Mouse (Mus musculus): ENCODE data around the gene Fhl1.

Gene Fhl1

GRCm38 (mm10) chrX:56731306-56732201 lies at the start of gene Fhl1:
Gene Fhl1, plus strand, starts transcription at chrX:56731787.
- peak; percentile 26 for DNase-seq (ENCODE audit: low read depth, low spot score)

- no peak for DNase-seq (ENCODE audit: low read depth, low spot score)
These were observed 49.3 kb upstream of the Fhl1 start for GRCm38 (mm10) chrX:56682156-56682720.

DNA sequence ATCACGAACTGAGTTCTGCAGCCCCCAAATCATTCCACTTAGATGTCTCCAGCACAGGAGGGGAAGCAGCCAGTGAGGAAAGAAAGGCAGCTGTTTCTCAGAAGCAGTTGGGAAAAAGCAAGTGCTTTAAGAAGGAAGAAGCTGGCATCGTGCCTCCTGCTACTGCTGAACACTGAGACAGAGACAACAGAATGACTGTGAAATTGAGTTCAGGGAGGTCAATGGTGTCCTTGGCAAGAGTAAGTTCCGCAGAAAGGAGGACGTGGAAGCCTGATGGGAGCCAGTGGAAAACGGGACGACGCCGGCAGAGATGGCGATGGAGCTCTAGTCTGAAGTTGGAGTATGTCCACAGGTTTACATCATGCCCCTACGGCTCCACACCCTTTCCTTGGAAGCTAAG lies 48.1 kb upstream of the Fhl1 start:
- peak; percentile 38 for DNase-seq (ENCODE audit: low read depth, low spot score)

DNA sequence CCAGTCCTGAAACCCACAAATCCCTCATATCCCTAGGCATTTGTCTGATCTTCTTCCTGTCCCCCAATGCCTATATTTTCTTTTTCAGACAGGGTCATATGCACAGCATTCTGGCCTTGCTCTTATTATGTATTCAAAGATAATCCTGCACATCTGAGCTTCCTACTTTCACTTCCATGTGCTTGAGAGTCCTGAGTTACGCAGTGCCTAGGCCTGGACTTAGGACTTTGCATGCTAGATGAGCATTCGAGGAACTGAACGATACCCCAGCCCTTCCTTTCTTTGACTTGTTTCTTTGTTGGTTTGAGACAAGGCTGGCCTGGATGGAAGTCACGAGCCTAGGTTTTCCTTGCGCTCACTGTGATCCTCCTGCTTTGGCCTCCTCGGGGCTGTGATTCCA lies 39.0 kb upstream of the Fhl1 start:
- no peak for DNase-seq (ENCODE audit: low read depth, low spot score)

DNA sequence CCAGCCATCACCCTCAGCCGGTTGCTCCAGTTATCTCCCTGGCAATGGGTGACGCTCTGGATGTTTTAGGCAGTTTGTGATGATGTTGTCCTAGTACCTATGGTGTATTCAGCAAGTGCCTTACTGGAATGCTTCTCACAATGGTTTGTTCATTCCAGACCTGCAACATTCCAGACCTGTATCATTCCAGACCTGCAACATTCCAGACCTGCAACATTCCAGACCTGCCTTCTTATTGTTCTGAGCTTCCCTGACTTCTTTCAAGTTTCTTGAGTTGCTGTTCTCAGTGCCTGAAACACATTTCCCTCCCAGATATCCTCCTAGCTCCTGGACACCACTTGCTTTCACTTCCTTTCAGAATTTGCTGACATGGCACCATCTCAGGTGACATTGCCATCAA lies 37.0 kb upstream of the Fhl1 start:
- no peak for DNase-seq (ENCODE audit: low read depth, low spot score)

DNA sequence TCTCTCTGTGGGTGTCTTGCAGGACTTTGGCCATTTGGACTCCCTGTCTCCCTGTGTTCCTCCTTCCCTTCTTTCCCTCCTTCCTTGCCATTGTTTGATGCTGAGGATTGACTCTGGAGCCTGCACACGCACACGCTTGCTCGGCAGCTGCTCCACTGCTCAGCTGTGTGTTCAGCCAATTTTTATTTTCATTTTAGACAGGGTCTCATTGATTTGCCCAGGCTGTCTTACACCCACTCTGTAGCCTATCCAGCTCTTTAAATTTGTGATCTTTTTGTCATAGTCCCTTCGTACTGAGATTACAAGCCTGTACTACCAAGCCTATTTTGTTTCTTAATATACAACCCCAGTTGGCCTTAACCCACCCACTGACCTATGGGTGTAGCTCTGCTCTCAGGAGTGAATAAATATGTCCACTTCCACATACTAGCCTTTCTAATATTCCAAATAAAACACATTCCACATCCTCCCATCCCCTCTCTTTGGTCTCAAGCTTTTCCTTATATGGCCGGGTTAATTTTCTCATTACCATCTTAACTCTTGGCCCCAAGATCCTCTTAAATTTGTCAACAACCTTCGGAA lies 34.3 kb upstream of the Fhl1 start:
- no peak for DNase-seq (ENCODE audit: low read depth, low spot score)

DNA sequence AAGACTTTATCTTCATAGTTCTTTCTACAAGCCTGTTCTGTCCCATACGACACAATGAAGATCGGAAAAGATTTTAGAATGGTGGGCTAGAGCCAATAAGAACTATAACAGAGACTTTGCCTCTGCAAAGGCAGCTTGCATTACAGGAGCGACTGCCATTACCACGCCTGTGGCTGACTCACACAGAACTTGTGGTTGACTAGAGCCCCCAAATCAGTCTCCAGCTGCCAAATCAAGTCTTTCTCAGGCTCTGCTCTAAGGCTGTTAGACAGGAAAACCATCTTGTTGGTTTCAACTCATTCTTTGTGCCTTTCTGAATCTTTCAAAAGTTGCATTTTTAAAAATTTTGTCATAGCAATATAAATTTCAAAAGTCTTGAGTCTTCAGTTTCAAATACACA lies 33.7 kb upstream of the Fhl1 start:
- DNase-seq (ENCODE audit: low read depth, low spot score): no peak

- no peak for DNase-seq (ENCODE audit: low read depth, low spot score)
These were observed 30.3 kb upstream of the Fhl1 start for GRCm38 (mm10) chrX:56701261-56701660.

- DNase-seq (ENCODE audit: low read depth, low spot score): peak; percentile 5
These were observed 27.5 kb upstream of the Fhl1 start for GRCm38 (mm10) chrX:56703965-56704562.

DNA sequence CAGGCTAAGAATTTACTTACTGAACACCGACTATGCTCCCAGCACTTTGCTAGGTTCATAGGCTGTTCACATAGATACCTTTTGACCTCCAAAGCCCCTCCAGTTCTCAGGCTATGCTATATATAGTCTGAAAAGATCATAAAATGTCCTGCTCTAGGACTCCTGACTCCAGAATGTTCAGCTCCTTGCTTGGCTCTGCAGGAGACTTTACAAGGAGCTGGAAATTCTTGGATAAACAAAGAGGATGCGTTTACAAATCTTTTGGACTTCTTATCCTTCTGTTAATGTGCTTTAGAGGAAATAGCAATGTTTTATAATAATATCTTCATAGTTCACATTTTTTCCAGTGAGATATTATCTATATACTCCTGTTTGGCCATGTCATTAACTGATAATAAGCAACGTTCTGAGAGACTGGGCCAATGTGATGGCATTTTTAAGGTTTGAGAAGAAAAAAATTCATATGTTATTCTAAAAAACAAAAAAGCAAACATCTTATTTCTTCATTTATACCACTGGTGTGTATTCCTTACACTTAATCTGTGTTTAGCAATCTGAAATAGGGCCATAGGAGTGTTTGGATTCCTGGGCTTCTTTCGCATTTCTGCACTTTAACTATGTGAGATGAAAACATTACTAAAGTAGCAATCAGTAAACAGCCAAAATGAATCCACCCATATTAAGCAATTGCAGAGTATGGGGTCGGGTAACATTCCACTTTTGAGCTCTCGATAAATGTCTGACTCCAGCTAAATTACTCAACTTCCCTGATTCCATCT lies 22.8 kb upstream of the Fhl1 start:
- DNase-seq (ENCODE audit: low read depth, low spot score): no peak

DNA sequence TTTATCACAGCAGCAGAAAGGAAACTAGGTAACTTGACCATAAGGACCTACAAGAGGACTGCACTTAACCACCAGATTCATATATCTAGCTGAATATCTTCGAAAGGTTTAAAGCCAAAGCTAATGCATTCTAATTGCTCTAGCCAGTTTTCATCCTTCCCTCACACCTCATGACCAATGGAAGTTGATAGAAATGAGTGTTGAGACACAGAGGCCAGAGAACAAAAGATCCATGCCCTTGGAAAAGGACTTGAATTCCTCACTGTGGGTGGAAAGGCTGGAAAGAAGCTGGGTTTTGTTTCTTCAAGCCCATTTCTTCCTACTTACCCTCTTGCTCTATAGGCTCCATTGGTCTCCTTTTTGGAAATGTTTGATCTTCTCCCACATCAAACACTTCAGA lies 21.1 kb upstream of the Fhl1 start:
- no peak for DNase-seq (ENCODE audit: low read depth, low spot score)

DNA sequence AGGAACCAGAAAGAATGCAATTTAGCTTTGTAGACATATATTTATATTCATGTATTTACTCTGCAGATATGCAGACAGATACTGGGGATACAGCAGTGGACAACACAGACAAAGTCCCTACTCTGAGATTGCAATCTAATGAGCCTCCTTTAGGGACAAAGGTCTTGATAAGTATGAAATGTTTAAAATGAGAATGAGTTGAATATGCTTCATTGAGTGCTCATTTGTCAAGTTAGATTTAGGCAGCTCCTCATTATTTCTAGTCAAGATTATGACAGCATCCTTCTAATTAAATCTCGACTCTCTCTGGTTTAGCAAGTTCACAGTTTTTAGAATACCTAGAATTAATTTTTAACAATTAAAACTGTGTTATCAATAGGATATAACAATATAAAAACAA lies 18.9 kb upstream of the Fhl1 start:
- DNase-seq (ENCODE audit: low read depth, low spot score): no peak

DNA sequence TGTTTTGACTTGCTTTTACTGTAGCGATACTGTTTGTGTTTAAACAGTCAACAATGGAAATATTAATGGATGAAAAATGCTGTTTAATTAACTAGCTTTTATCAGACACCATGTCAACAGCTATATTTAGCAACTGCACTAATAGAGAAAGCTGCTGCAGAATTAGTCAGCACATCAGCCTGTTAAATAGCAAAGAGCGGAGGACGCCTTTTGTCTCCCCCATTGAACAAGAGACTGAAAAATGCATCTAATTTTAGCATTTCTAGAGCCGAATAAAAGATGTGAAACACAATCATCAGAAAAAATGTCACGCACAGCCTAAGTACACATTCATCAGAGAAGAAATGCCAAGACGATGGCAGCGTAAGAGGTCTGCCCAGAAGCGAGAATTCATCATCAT lies 9.0 kb upstream of the Fhl1 start:
- no peak for DNase-seq (ENCODE audit: low read depth, low spot score)

GRCm38 (mm10) chrX:56728507-56728906 lies 3.1 kb upstream of the Fhl1 start:
- DNase-seq (ENCODE audit: low read depth, low spot score): no peak

GRCm38 (mm10) chrX:56730828-56731305 lies 720 bp upstream of the Fhl1 start:
- DNase-seq (ENCODE audit: low read depth, low spot score): no peak

- DNase-seq (ENCODE audit: low read depth, low spot score): no peak
These were observed 814 bp downstream of the Fhl1 start for GRCm38 (mm10) chrX:56732401-56732800.

DNA sequence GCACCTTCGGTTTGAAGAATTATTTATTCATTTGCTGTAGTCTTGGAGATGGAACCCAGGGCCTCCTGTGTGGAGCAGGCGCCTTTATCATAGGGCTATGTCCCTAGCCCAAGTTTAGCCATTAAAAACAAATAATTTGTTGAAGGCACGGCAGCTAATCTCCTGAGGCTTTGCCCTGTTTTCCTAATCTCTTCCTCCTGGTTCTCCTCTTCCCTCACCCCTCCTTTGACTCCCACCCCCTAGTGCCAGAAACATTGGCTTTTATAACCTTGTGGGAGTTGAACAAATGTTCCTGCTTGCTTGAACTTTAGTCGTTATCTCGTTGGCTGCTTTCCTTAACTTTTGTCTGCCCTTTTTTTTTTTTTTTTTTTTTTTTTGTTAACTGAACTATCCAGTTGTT lies 2.8 kb downstream of the Fhl1 start:
- no peak for DNase-seq (ENCODE audit: low read depth, low spot score)

- DNase-seq (ENCODE audit: low read depth, low spot score): no peak
These were observed 4.6 kb downstream of the Fhl1 start for GRCm38 (mm10) chrX:56736226-56736625.

GRCm38 (mm10) chrX:56737848-56738554 lies 6.4 kb downstream of the Fhl1 start:
- DNase-seq (ENCODE audit: low read depth, low spot score): no peak

- DNase-seq (ENCODE audit: low read depth, low spot score): no peak
These were observed 9.8 kb downstream of the Fhl1 start for GRCm38 (mm10) chrX:56741428-56741827.

GRCm38 (mm10) chrX:56751536-56751935 lies 19.9 kb downstream of the Fhl1 start:
- DNase-seq (ENCODE audit: low read depth, low spot score): no peak
